Mouse (Mus musculus) ES-E14 (cell line): ENCODE data around the gene Rnf152.

ENCODE experiments used
- CHD2 ChIP-seq: IDR thresholded peaks from 2 replicates; pipeline ENCODE4 v1.6.1; 2014; ENCODE audit warnings: mild to moderate bottlenecking, low read depth, low read length, inconsistent platforms
- HCFC1 ChIP-seq: IDR thresholded peaks from 2 replicates; pipeline ENCODE4 v1.6.1; 2012; ENCODE audit warnings: low read length, inconsistent platforms, borderline replicate concordance; ENCODE audit not compliant: insufficient read depth
- MAFK ChIP-seq: IDR thresholded peaks from 2 replicates; pipeline ENCODE4 v1.6.1; 2014; ENCODE audit warnings: mild to moderate bottlenecking, low read depth, low read length, inconsistent platforms; ENCODE audit not compliant: insufficient read depth
- ZC3H11A ChIP-seq: IDR thresholded peaks from 2 replicates; pipeline ENCODE4 v1.6.1; 2012; ENCODE audit warnings: low read depth, mild to moderate bottlenecking, inconsistent platforms, low read length, borderline replicate concordance
- ZNF384 ChIP-seq: IDR thresholded peaks from 2 replicates; pipeline ENCODE4 v1.6.1; 2012; ENCODE audit warnings: low read depth, low read length, inconsistent platforms

- no peak for TF ChIP-seq ZC3H11A
- TF ChIP-seq HCFC1 = no peak
- TF ChIP-seq ZNF384 = no peak
- TF ChIP-seq CHD2 = no peak
- TF ChIP-seq MAFK = no peak
Measured at GRCm38 (mm10) chr1:105287536-105287935, 69.0 kb downstream of the Rnf152 start.
